Comparison of ENCODE assay signal across 24 mouse cellular contexts in the genomic region with DNA sequence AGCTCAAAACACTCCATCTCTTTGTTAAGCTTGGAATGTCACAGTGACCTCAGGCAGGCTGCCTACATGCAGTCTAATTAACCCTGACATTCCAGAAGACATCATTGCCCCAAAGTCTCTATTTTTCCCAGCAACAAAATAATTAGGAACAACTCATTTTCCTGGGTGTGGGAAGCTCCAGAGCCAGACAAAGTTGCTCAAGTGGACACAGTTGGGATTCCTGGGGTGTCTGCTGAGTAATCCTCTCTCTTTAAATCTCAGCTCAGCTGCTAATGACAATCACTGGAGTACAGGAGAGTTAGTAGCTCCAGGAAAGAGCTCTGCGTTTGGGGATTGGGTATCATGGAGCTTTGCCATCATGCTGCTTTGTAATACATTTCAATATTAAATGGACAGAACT. TPM values are rescaled to one million over a fixed set of nuclear protein-coding genes. Genes with fewer than 3 reads are reported as not detected.
DNase-seq lines count a peak whose midpoint lies in the region; ATAC-seq and TF ChIP-seq lines count a peak whose summit lies in the region.
"Had no signal": no experiment of that assay in that cellular context is flagged by ENCODE, and none has a peak within 500 bp of the region (broad histone marks: within the 10 kb centered on the region; RNA-seq: fewer than 3 reads in every experiment).

No protein-coding gene starts in this region.

- no peaks in the 10 kb centered on the region for H3K36me3 ChIP-seq in neural tube, embryonic 13.5 days
- H3K36me3 ChIP-seq in myocyte (ENCODE audit: control insufficient read depth, insufficient read depth) = no peaks in the 10 kb centered on the region
- H3K36me3 ChIP-seq: embryonic facial prominence, embryonic 15.5 days; G1E; heart, embryonic 10.5 days; hindbrain, embryonic 12.5 days had no signal

- no peak overlapping the region for H3K9ac ChIP-seq in neural tube, embryonic 13.5 days
- H3K9ac ChIP-seq: embryonic facial prominence, embryonic 15.5 days; forebrain, embryonic 13.5 days; forebrain, postnatal 0 days; hindbrain, embryonic 12.5 days had no signal

- H3K4me2 ChIP-seq in neural tube, embryonic 13.5 days = no peak overlapping the region
- H3K4me2 ChIP-seq in myocyte (ENCODE audit: low read depth) = peak overlapping the region; percentile 48
- H3K4me2 ChIP-seq: embryonic facial prominence, embryonic 15.5 days; forebrain, embryonic 13.5 days; hindbrain, embryonic 12.5 days had no signal

- H3ac ChIP-seq in myocyte (ENCODE audit: control insufficient read depth, insufficient read length) = no peak overlapping the region

- no peak for TF ChIP-seq POLR2A in myocyte (IDR thresholded peaks at IDR 0.05; ENCODE audit: insufficient read length, low read depth)

- in situ Hi-C loops in Patski (cut with MboI; ENCODE audit: low pct_unique_long_range_greater_than_20kb) = no loop called here

- H3K9me3 ChIP-seq in neural tube, embryonic 13.5 days = no peaks in the 10 kb centered on the region
- H3K9me3 ChIP-seq: embryonic facial prominence, embryonic 15.5 days; forebrain, embryonic 13.5 days; G1E; heart, embryonic 10.5 days; hindbrain, embryonic 12.5 days had no signal

- POLR2A ChIA-PET in Patski (lab: Charles Lee) = interaction anchor here (1.1 kb wide), 1 partner anchor 17 kb away, joined by 3 read pairs; no protein-coding TSS in a partner anchor

- peaks cover 75% of the 10 kb centered on the region for H3K79me2 ChIP-seq in myocyte (ENCODE audit: control insufficient read depth, insufficient read depth)

- WGBS in neural tube, embryonic 13.5 days = 61% methylated on average over 1 of the region's 1 CpGs

- H3K27me3 ChIP-seq in neural tube, embryonic 13.5 days = no peaks in the 10 kb centered on the region
- H3K27me3 ChIP-seq in Patski (no peaks in the 10 kb centered on the region), myocyte (ENCODE audit: control insufficient read depth, insufficient read depth, insufficient read length) (no peaks in the 10 kb centered on the region)
- H3K27me3 ChIP-seq: embryonic facial prominence, embryonic 15.5 days; forebrain, embryonic 13.5 days; hindbrain, embryonic 12.5 days had no signal

- TF ChIP-seq CTCF in Patski (IDR thresholded peaks at IDR 0.05) = no peak

- no peak overlapping the region for H3K27ac ChIP-seq in neural tube, embryonic 13.5 days (replicated peaks)
- H3K27ac ChIP-seq: embryonic facial prominence, embryonic 15.5 days; forebrain, embryonic 13.5 days; heart, embryonic 10.5 days; hindbrain, embryonic 12.5 days had no signal

- H3K4me3 ChIP-seq in neural tube, embryonic 13.5 days = no peak overlapping the region
- H3K4me3 ChIP-seq in myocyte = no peak overlapping the region
- H3K4me3 ChIP-seq: embryonic facial prominence, embryonic 15.5 days; forebrain, embryonic 13.5 days; heart, embryonic 10.5 days; hindbrain, embryonic 12.5 days had no signal

- no peak for DNase-seq in neural tube, embryonic 10.5 days (ENCODE audit: extremely low spot score, low spot score)
- DNase-seq in Patski (ENCODE audit: low read depth, low spot score) = peak; percentile 62
- no peak for DNase-seq in embryo, embryonic 10 days (ENCODE audit: low spot score)
- DNase-seq: adrenal gland, postnatal 25 days; cerebellum, adult 2 months; cerebellum, postnatal 10 days; embryo, embryonic 11 days; forebrain, postnatal 0 days; gastrocnemius, postnatal 36 days; heart, adult 11 months; heart, postnatal 10 days; heart, postnatal 4 days had no signal

- H3K4me1 ChIP-seq in neural tube, embryonic 13.5 days (replicated peaks) = peaks cover 13% of the 10 kb centered on the region

- CTCF ChIA-PET in Patski (lab: Charles Lee) = no interaction called here

- ATAC-seq in neural tube, embryonic 13.5 days (ENCODE audit: low read depth) = peak; percentile 15; the same call in 1 of the 2 replicates
- peak; percentile 93 for ATAC-seq in Patski
- ATAC-seq in erythroid progenitor cell, adult 5-6 weeks (replicated peaks; ENCODE audit: low FRiP score, poor library complexity, severe bottlenecking) = no peak
- ATAC-seq: activated CD4-positive, CD25-positive, alpha-beta regulatory T cell, adult 4 months; CD4-positive, CD25-positive, alpha-beta regulatory T cell, adult 4 months; forebrain, embryonic 13.5 days; forebrain, postnatal 0 days; hindbrain, embryonic 16.5 days; inflammation-experienced regulatory T-cells, adult 6 months had no signal

TF ChIP-seq in myocyte, 11 proteins besides CTCF, POLR2A, EP300 and RAD21:
- no peak for TF ChIP-seq MYOG (IDR thresholded peaks at IDR 0.05; ENCODE audit: control insufficient read depth in 1 of 3, insufficient read depth in 1 of 3, insufficient read length in 2 of 3, low read depth in 2 of 3)
- TF ChIP-seq E2F4 (IDR thresholded peaks at IDR 0.05; ENCODE audit: insufficient read depth) = no peak
- TF ChIP-seq USF1 (IDR thresholded peaks at IDR 0.05; ENCODE audit: low read depth) = no peak
- TF ChIP-seq CEBPB (IDR thresholded peaks at IDR 0.05; ENCODE audit: insufficient read depth, poor library complexity, severe bottlenecking) = peak; percentile 57; the same call in 1 of the 2 replicates
- TF ChIP-seq TCF3 (IDR thresholded peaks at IDR 0.05; ENCODE audit: insufficient read length, low read depth) = no peak
- no peak for TF ChIP-seq REST (IDR thresholded peaks at IDR 0.05; ENCODE audit: insufficient read depth, insufficient read length)
- TF ChIP-seq SRF (IDR thresholded peaks at IDR 0.05; ENCODE audit: control insufficient read depth, insufficient read length, low read depth) = no peak
- TF ChIP-seq MAX (IDR thresholded peaks at IDR 0.05; ENCODE audit: low read depth) = no peak
- peak; percentile 44 for TF ChIP-seq TCF12 (IDR thresholded peaks at IDR 0.05; ENCODE audit: insufficient read depth, poor library complexity, severe bottlenecking)
- no peak for TF ChIP-seq POLR2AphosphoS2 (IDR thresholded peaks at IDR 0.05; ENCODE audit: insufficient read length, low read depth)
- peak; percentile 60 to 76 (median 72) for TF ChIP-seq MYOD1 (IDR thresholded peaks at IDR 0.05; ENCODE audit: control insufficient read depth in 1 of 3, insufficient read length in 2 of 3, low read depth in 2 of 3)

RNA-seq across cellular contexts. Expression of a gene that starts 44.4 kb away (rescaled TPM):
- 22.2 and 25.8 TPM in 2 replicates for polyA plus RNA-seq in neural tube, embryonic 13.5 days (2015; fragmentation: Nextera tagmentation; extraction: Ambion mirVana)
- polyA plus RNA-seq in Patski (2021) (39.3 TPM), myocyte (2012; fragmentation: generic; extraction: Trizol) (8.3 TPM)
- total RNA-seq in erythroid progenitor cell, adult 5-6 weeks (2015; ENCODE audit: low replicate concordance) = not detected in 2 replicates
- total RNA-seq in erythroid progenitor cell, adult 5-6 weeks (2017; ENCODE audit: low replicate concordance) = 0.26 TPM in 1 of 2 replicates, not detected in the other
- polyA plus RNA-seq: activated CD4-positive, CD25-positive, alpha-beta regulatory T cell, adult 4 months; CD4-positive, CD25-positive, alpha-beta regulatory T cell, adult 4 months; G1E; inflammation-experienced regulatory T-cells, adult 6 months had no signal
